Mouse (Mus musculus): ENCODE measurements around the gene C1qa. TPM values are rescaled to one million over a fixed set of nuclear protein-coding genes. Genes with fewer than 3 reads are reported as not detected.

Gene C1qa
- total RNA-seq, 1 experiment = not detected

DNA sequence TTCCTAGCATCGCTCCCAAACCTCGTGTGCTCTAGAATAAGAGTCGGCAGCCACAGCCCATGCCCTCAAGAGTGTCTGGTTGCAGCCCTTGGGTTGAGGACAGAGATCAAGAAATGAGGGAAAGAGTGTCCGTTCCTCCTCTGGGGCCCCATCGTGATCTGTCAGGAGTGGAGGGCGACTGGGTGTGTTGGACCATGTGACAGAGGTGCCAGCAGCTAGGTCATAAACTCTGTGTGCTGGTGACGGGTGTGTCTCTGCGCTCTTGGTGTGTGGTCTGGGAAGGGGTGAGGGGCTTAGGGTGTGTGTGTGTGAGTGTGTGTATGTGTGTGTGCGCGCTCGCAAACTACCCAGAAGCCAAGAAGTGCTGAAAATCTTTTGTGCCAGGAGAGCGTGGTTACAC, 45.6 kb downstream of the C1qa start:
- Histone ChIP-seq H3K27ac (ENCODE audit: insufficient read depth, low read depth, low read length, poor library complexity, severe bottlenecking) (no peak overlapping the region), H3K4me1 (ENCODE audit: control insufficient read depth in 2 of 2, insufficient read depth in 2 of 2, low read length in 2 of 2, poor library complexity in 1 of 2) (no peaks in the 10 kb centered on the region; a peak in 1 of 4 replicates), H3K9ac (ENCODE audit: insufficient read depth, low read depth, low read length, poor library complexity, severe bottlenecking) (no peak overlapping the region), H3K4me3 (ENCODE audit: insufficient read depth in 1 of 2, low read depth in 1 of 2, low read length in 2 of 2, poor library complexity in 1 of 2, severe bottlenecking in 1 of 2) (no peak overlapping the region), H3K36me3 (ENCODE audit: control insufficient read depth, insufficient read depth, low read length, poor library complexity, severe bottlenecking) (no peaks in the 10 kb centered on the region), H3K9me3 (ENCODE audit: control insufficient read depth, insufficient read depth, low read depth, low read length) (no peaks in the 10 kb centered on the region)
- no peak for DNase-seq (ENCODE audit: low read depth, low spot score)
- TF ChIP-seq ZNF384 (IDR thresholded peaks at IDR 0.05; ENCODE audit: low read depth, low read length) (no peak), CHD2 (IDR thresholded peaks at IDR 0.05; ENCODE audit: low read depth, low read length) (no peak), MAFK (IDR thresholded peaks at IDR 0.05; ENCODE audit: insufficient read depth, low read depth, low read length) (no peak), HCFC1 (IDR thresholded peaks at IDR 0.05; ENCODE audit: borderline replicate concordance, insufficient read depth, low read length) (no peak), ZC3H11A (IDR thresholded peaks at IDR 0.05; ENCODE audit: borderline replicate concordance, low read depth, low read length) (no peak)
- in situ Hi-C loops (cut with MboI; ENCODE audit: low sequenced_read_pairs in 2 of 2, unreplicated experiment in 2 of 2) = no loop called here

DNA sequence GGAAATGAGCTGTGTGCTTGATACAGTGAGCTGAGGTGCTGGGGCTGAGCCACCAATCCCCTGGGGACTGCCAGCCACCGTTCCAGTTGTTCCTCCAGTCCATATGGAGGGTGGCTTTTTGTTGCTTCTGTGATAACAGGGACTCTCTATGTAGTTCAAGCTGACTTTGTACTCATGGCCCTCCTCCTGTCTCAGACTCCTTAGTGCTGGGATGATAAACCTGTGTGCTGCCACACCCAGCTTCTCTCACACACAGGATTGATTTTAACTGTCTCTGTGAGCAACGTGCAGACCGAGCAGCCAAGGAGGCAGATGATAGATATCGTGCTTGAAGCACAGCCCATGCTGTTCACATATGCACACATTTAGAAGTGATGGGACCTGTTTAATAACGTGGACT, 46.5 kb downstream of the C1qa start:
- no peak for DNase-seq (ENCODE audit: low read depth, low spot score)
- no peaks in the 10 kb centered on the region for H3K9me3 ChIP-seq (ENCODE audit: control insufficient read depth, insufficient read depth, low read depth, low read length)
- no peak for TF ChIP-seq MAFK (IDR thresholded peaks at IDR 0.05; ENCODE audit: insufficient read depth, low read depth, low read length)
- no peak for TF ChIP-seq ZC3H11A (IDR thresholded peaks at IDR 0.05; ENCODE audit: borderline replicate concordance, low read depth, low read length)
- no peak for TF ChIP-seq ZNF384 (IDR thresholded peaks at IDR 0.05; ENCODE audit: low read depth, low read length)
- TF ChIP-seq CHD2 (IDR thresholded peaks at IDR 0.05; ENCODE audit: low read depth, low read length) = no peak
- no peak for TF ChIP-seq HCFC1 (IDR thresholded peaks at IDR 0.05; ENCODE audit: borderline replicate concordance, insufficient read depth, low read length)
- no peaks in the 10 kb centered on the region for H3K36me3 ChIP-seq (ENCODE audit: control insufficient read depth, insufficient read depth, low read length, poor library complexity, severe bottlenecking)
- in situ Hi-C loops (cut with MboI; ENCODE audit: low sequenced_read_pairs in 2 of 2, unreplicated experiment in 2 of 2) = no loop called here
- H3K4me1 ChIP-seq (ENCODE audit: control insufficient read depth in 2 of 2, insufficient read depth in 2 of 2, low read length in 2 of 2, poor library complexity in 1 of 2) = no peaks in the 10 kb centered on the region; a peak in 1 of 4 replicates
- no peak overlapping the region for H3K4me3 ChIP-seq (ENCODE audit: insufficient read depth in 1 of 2, low read depth in 1 of 2, low read length in 2 of 2, poor library complexity in 1 of 2, severe bottlenecking in 1 of 2)
- no peak overlapping the region for H3K9ac ChIP-seq (ENCODE audit: insufficient read depth, low read depth, low read length, poor library complexity, severe bottlenecking)
- no peak overlapping the region for H3K27ac ChIP-seq (ENCODE audit: insufficient read depth, low read depth, low read length, poor library complexity, severe bottlenecking)

DNA sequence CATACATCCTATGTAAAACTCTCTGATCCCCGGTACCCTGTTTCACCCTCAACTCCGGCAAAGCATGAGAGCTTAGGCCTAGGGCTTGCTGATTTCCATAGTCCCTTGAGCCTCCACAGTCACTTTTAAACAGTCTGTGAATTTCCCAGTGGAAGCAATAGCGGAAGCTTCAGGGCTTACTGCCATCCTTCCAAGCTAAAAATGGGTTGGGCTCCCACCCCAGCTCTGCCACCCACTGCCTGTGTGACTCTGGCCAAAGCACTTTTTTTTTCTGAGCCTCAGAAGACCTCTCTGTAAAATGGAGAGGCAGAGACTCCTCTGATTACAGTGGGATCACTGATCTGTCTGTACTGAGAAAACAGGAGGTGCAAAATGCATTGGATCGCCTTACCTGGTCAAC, 50.0 kb downstream of the C1qa start:
- Histone ChIP-seq H3K9ac (ENCODE audit: insufficient read depth, low read depth, low read length, poor library complexity, severe bottlenecking) (no peak overlapping the region), H3K4me1 (ENCODE audit: control insufficient read depth in 2 of 2, insufficient read depth in 2 of 2, low read length in 2 of 2, poor library complexity in 1 of 2) (no peaks in the 10 kb centered on the region; a peak in 1 of 4 replicates), H3K27ac (ENCODE audit: insufficient read depth, low read depth, low read length, poor library complexity, severe bottlenecking) (no peak overlapping the region), H3K4me3 (ENCODE audit: insufficient read depth in 1 of 2, low read depth in 1 of 2, low read length in 2 of 2, poor library complexity in 1 of 2, severe bottlenecking in 1 of 2) (no peak overlapping the region), H3K36me3 (ENCODE audit: control insufficient read depth, insufficient read depth, low read length, poor library complexity, severe bottlenecking) (no peaks in the 10 kb centered on the region), H3K9me3 (ENCODE audit: control insufficient read depth, insufficient read depth, low read depth, low read length) (no peaks in the 10 kb centered on the region)
- DNase-seq (ENCODE audit: low read depth, low spot score) = no peak
- in situ Hi-C loops (cut with MboI; ENCODE audit: low sequenced_read_pairs in 2 of 2, unreplicated experiment in 2 of 2) = loop anchor here in 1 of 2 experiments (10.0 kb wide), 1 partner anchor 174 kb away; no protein-coding TSS in a partner anchor
- TF ChIP-seq CHD2 (IDR thresholded peaks at IDR 0.05; ENCODE audit: low read depth, low read length) (no peak), MAFK (IDR thresholded peaks at IDR 0.05; ENCODE audit: insufficient read depth, low read depth, low read length) (no peak), ZNF384 (IDR thresholded peaks at IDR 0.05; ENCODE audit: low read depth, low read length) (no peak), ZC3H11A (IDR thresholded peaks at IDR 0.05; ENCODE audit: borderline replicate concordance, low read depth, low read length) (no peak), HCFC1 (IDR thresholded peaks at IDR 0.05; ENCODE audit: borderline replicate concordance, insufficient read depth, low read length) (no peak)

DNA sequence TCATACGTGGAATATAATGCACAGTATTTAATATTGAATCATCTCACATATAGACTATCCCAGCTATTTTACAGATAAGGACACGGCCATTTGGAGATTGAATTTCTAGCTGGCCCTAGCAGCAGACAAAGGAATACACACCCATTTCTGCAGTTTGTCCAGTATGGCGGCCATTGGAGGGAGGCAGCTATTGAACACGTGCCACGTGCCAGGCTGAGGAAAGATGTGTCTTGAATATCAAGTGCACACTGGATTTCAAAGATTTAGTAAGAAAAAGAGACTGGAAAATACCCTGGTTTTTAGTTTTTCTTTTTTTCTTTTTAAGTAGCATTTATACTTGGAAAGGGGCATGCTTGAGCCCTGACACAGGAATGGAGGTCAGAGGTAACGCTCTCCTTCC, 51.4 kb downstream of the C1qa start:
- Histone ChIP-seq H3K36me3 (ENCODE audit: control insufficient read depth, insufficient read depth, low read length, poor library complexity, severe bottlenecking) (no peaks in the 10 kb centered on the region), H3K9ac (ENCODE audit: insufficient read depth, low read depth, low read length, poor library complexity, severe bottlenecking) (no peak overlapping the region), H3K4me1 (ENCODE audit: control insufficient read depth in 2 of 2, insufficient read depth in 2 of 2, low read length in 2 of 2, poor library complexity in 1 of 2) (no peaks in the 10 kb centered on the region), H3K27ac (ENCODE audit: insufficient read depth, low read depth, low read length, poor library complexity, severe bottlenecking) (no peak overlapping the region), H3K4me3 (ENCODE audit: insufficient read depth in 1 of 2, low read depth in 1 of 2, low read length in 2 of 2, poor library complexity in 1 of 2, severe bottlenecking in 1 of 2) (no peak overlapping the region), H3K9me3 (ENCODE audit: control insufficient read depth, insufficient read depth, low read depth, low read length) (no peaks in the 10 kb centered on the region)
- in situ Hi-C loops (cut with MboI; ENCODE audit: low sequenced_read_pairs in 2 of 2, unreplicated experiment in 2 of 2) = loop anchor here in 1 of 2 experiments (10.0 kb wide), 1 partner anchor 172 kb away; no protein-coding TSS in a partner anchor
- DNase-seq (ENCODE audit: low read depth, low spot score) = no peak
- TF ChIP-seq HCFC1 (IDR thresholded peaks at IDR 0.05; ENCODE audit: borderline replicate concordance, insufficient read depth, low read length) = no peak
- TF ChIP-seq ZNF384 (IDR thresholded peaks at IDR 0.05; ENCODE audit: low read depth, low read length) = no peak
- TF ChIP-seq MAFK (IDR thresholded peaks at IDR 0.05; ENCODE audit: insufficient read depth, low read depth, low read length) = no peak
- TF ChIP-seq CHD2 (IDR thresholded peaks at IDR 0.05; ENCODE audit: low read depth, low read length) = no peak
- no peak for TF ChIP-seq ZC3H11A (IDR thresholded peaks at IDR 0.05; ENCODE audit: borderline replicate concordance, low read depth, low read length)

Other genes with a start within 250 kb of the C1qa start
- gene Ephb2, start 62.8 kb downstream of the C1qa start, total RNA-seq (2012; rRNA removed) = 15.5 and 37.5 TPM in 2 replicates
- gene C1qb, start 12.6 kb downstream of the C1qa start, total RNA-seq (2012; rRNA removed) = not detected in 2 replicates
- not detected in 2 replicates for gene C1qc, start 5.7 kb downstream of the C1qa start, total RNA-seq (2012; rRNA removed)
- gene Epha8, start 58.0 kb upstream of the C1qa start, total RNA-seq (2012; rRNA removed) = 1.0 and 1.5 TPM in 2 replicates
- 12.3 and 12.7 TPM in 2 replicates for gene Zbtb40, start 150.0 kb upstream of the C1qa start, total RNA-seq (2012; rRNA removed)

Measured in ES-E14 (cell line).